Mouse (Mus musculus): Measurements from ENCODE around the gene Gsta4.
"Not testable (repeated sequence)": the region's sequence is repeated elsewhere in the genome, so short reads cannot be mapped to it uniquely, and the experiment has no call there.

Gene Gsta4

DNA sequence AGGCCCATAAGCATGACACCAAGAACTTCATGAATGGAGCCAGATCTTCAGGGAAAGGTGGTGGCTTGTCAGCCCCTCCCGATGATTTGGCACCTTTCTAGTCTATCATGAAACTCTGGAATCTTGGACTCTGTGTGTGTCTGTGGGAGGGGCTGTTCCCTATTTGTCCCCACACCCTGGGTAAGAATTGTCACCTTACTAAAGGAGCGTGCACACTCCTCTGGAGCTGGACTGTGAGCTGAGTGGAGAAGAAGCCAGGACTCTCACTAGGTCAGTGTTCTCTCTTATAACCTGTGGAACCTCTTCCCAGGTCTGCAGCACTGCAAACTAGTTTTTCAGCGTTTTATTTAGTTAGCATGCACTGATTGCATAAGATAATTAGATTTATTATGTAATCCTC lies 47.9 kb downstream of the Gsta4 start, which contains the start of gene Gsta1:
Gene Gsta1 (plus strand): TSS at position 196 of the 400 bp plus-strand sequence.
- not testable (repeated sequence) for DNase-seq (ENCODE audit: low spot score in 2 of 2)

DNA sequence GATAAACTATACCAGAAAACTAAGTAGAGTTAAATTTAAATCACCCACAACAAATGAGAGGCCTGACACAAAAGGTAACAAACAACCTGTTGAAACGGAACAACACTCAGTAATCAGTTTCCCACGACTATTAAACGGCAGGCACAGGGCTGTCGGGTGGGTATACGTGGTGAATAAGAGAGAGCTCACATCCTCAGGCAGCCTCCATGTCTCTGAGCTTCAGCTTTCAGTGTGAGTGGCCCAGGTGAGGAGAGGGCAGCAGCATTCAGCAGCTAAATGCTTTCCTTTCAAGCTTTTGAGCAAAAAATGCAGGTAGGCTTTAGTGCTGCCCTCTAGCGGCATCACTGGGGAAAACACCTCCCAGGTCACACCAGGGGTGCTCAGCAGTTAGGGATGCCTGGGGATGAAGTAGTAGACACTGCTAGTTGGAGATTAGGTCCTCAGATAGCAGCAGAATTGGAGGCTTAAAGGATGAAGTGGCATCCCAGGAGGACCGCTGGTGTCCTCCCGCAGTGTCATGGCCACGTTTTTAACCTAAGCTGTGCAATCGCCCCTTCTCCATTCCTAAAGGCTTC lies 50.6 kb downstream of the Gsta4 start:
- not testable (repeated sequence) for DNase-seq (ENCODE audit: low spot score in 2 of 2)

DNA sequence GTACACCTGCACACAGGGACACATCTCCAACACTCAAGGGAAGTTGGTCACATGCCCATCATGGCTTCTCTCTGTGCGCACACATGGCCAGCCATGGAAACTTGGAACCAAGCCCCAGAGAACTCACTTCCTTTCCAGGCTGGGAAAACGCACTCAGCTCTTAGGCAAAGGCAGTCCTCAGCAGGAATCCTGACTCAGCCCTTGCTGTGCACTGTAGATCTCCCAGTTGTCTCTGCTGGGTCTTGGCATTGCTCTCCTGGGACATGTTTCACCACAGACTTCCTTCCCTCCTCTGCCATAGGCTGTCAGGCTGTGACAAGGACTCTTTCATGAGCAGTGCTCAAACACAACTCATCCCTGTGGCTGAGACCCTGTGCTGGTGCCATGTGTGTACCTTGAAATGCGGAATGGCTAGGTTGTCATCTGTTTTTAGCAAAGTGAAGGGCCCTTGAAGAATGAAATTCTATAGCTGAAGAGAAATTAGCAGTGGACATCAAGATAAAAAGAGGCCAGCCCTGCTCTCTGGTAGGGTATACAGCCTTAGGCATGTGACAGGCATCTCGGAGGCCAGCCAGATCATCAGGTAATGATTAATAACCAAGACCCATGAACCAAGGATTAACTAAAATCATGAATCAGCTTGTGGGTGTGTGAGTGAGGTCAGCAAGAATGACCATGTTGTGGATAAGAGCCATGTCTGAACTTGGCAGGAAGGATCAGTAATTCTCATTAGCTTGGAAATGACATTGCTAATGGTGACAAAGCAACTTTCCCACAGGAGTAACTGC lies 73.3 kb downstream of the Gsta4 start:
- not testable (repeated sequence) for DNase-seq (ENCODE audit: low spot score in 2 of 2)

DNA sequence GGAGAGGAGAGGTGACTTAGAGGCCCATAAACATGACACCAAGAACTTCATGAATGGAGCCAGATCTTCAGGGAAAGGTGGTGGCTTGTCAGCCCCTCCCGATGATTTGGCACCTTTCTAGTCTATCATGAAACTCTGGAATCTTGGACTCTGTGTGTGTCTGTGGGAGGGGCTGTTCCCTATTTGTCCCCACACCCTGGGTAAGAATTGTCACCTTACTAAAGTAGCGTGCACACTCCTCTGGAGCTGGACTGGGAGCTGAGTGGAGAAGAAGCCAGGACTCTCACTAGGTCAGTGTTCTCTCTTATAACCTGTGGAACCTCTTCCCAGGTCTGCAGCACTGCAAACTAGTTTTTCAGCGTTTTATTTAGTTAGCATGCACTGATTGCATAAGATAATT lies 74.3 kb downstream of the Gsta4 start, which contains the start of gene Gm3776:
Gene Gm3776 (plus strand): TSS at position 216 of the 400 bp plus-strand sequence.
- DNase-seq (ENCODE audit: low spot score in 2 of 2) = not testable (repeated sequence)

Data from natural killer cell, adult 2 months (primary cell).